Mouse (Mus musculus): Measurements from ENCODE around the gene Rtp1. TPM values are rescaled to one million over a fixed set of nuclear protein-coding genes. Genes with fewer than 3 reads are reported as not detected.

Rtp1 gene
- total RNA-seq, 2 experiments from 2014 or later, result 0.35 to 0.36 TPM

GRCm38 (mm10) chr16:23450816-23451215 lies 21.9 kb downstream of the Rtp1 start:
- intact Hi-C loops (cut with DNase I), result no loop called here

GRCm38 (mm10) chr16:23452476-23452875 lies 23.5 kb downstream of the Rtp1 start:
- intact Hi-C loops (cut with DNase I), result loop anchor here (1.0 to 2.0 kb wide), 3 partner anchors 96 to 501 kb away; no protein-coding TSS in a partner anchor
- peak; percentile 19 to 39 for DNase-seq (ENCODE audit: low spot score in 2 of 2)

More at GRCm38 (mm10) chr16:23450816-23451215, 21.9 kb downstream of the Rtp1 start:
- no peak for DNase-seq (ENCODE audit: low spot score in 2 of 2)

GRCm38 (mm10) chr16:23454376-23454775 lies 25.4 kb downstream of the Rtp1 start:
- peak in 1 of 2 experiments; percentile 11 for DNase-seq (ENCODE audit: low spot score in 2 of 2)
- intact Hi-C loops (cut with DNase I), result no loop called here

GRCm38 (mm10) chr16:23456534-23456933 lies 27.6 kb downstream of the Rtp1 start:
- no peak for DNase-seq (ENCODE audit: low spot score in 2 of 2)
- intact Hi-C loops (cut with DNase I), result no loop called here

- intact Hi-C loops (cut with DNase I), result no loop called here
- DNase-seq (ENCODE audit: low spot score in 2 of 2), result no peak
Measured at GRCm38 (mm10) chr16:23457338-23457737, 28.4 kb downstream of the Rtp1 start.

GRCm38 (mm10) chr16:23458906-23459588 lies 30.1 kb downstream of the Rtp1 start:
- intact Hi-C loops (cut with DNase I), result no loop called here
- no peak for DNase-seq (ENCODE audit: low spot score in 2 of 2)

GRCm38 (mm10) chr16:23463671-23464347 lies 34.9 kb downstream of the Rtp1 start:
- DNase-seq (ENCODE audit: low spot score in 2 of 2), result no peak
- intact Hi-C loops (cut with DNase I), result no loop called here

GRCm38 (mm10) chr16:23471551-23471950 lies 42.6 kb downstream of the Rtp1 start:
- intact Hi-C loops (cut with DNase I), result no loop called here
- DNase-seq (ENCODE audit: low spot score in 2 of 2), result no peak

GRCm38 (mm10) chr16:23472046-23472445 lies 43.1 kb downstream of the Rtp1 start:
- no peak for DNase-seq (ENCODE audit: low spot score in 2 of 2)
- intact Hi-C loops (cut with DNase I), result no loop called here

GRCm38 (mm10) chr16:23475651-23476050 lies 46.7 kb downstream of the Rtp1 start:
- no peak for DNase-seq (ENCODE audit: low spot score in 2 of 2)
- intact Hi-C loops (cut with DNase I), result no loop called here

- DNase-seq (ENCODE audit: low spot score in 2 of 2), result no peak
- intact Hi-C loops (cut with DNase I), result no loop called here
Measured at GRCm38 (mm10) chr16:23476598-23476997, 47.7 kb downstream of the Rtp1 start.

- no peak for DNase-seq (ENCODE audit: low spot score in 2 of 2)
- intact Hi-C loops (cut with DNase I), result no loop called here
Measured at GRCm38 (mm10) chr16:23479872-23480603, 51.1 kb downstream of the Rtp1 start.

- intact Hi-C loops (cut with DNase I), result no loop called here
- DNase-seq (ENCODE audit: low spot score in 2 of 2), result no peak
Measured at GRCm38 (mm10) chr16:23482218-23482617, 53.3 kb downstream of the Rtp1 start.

GRCm38 (mm10) chr16:23482846-23483245 lies 53.9 kb downstream of the Rtp1 start:
- no peak for DNase-seq (ENCODE audit: low spot score in 2 of 2)
- intact Hi-C loops (cut with DNase I), result no loop called here

- intact Hi-C loops (cut with DNase I), result no loop called here
- no peak for DNase-seq (ENCODE audit: low spot score in 2 of 2)
Measured at GRCm38 (mm10) chr16:23483292-23483691, 54.4 kb downstream of the Rtp1 start.

Other genes with a start within 250 kb of the Rtp1 start
- gene St6gal1, start 204.4 kb upstream of the Rtp1 start, total RNA-seq (2021), result 10 to 100 TPM; 15.5 to 17.3 TPM
- gene Rtp4, start 91.2 kb downstream of the Rtp1 start, total RNA-seq (2021), result 1 to 10 TPM; 1.9 TPM
- 10 to 100 TPM; 14.2 to 16.9 TPM for gene Masp1, start 91.7 kb downstream of the Rtp1 start, total RNA-seq (2021)

Data from left cerebral cortex, postnatal 36 days (tissue).